Mouse (Mus musculus) lung, embryonic 16.5 days (tissue): ENCODE measurements around the gene Rab12. TPM values are rescaled to one million over a fixed set of nuclear protein-coding genes. Genes with fewer than 3 reads are reported as not detected.

Experiments used
- ATAC-seq: fragments of 200-750 bp; cut with Nextera tagmentation; 2 replicates; pipeline ENCODE4 v1.8.0; 2017; ENCODE audit warnings: low read depth, mild to moderate bottlenecking, moderate library complexity
- H3K27ac ChIP-seq: fragments of 300-500 bp; sonication (generic); 2 replicates; pipeline ENCODE4 v1.5.1; 2014; ENCODE audit warnings: mild to moderate bottlenecking, control low read depth, low read length
- H3K27me3 ChIP-seq: fragments of 300-500 bp; sonication (generic); 2 replicates; pipeline ENCODE4 v1.6.1; 2014; ENCODE audit warnings: low read depth, low read length, mixed read lengths; ENCODE audit not compliant: control insufficient read depth, insufficient read depth
- H3K36me3 ChIP-seq: fragments of 300-500 bp; sonication (generic); 2 replicates; pipeline ENCODE4 v1.6.1; 2014; ENCODE audit warnings: low read length; ENCODE audit not compliant: control insufficient read depth, insufficient read depth
- H3K4me1 ChIP-seq: fragments of 300-500 bp; sonication (generic); replicated peaks from 2 replicates; pipeline ENCODE4 v1.6.1; 2014; ENCODE audit warnings: low read length, mixed read lengths; ENCODE audit not compliant: control insufficient read depth, insufficient read depth
- H3K4me2 ChIP-seq: fragments of 300-500 bp; sonication (generic); 2 replicates; pipeline ENCODE4 v1.6.1; 2014; ENCODE audit warnings: low read depth, low read length, control low read depth
- H3K4me3 ChIP-seq: fragments of 300-500 bp; sonication (generic); 2 replicates; pipeline ENCODE4 v1.5.1; 2014; ENCODE audit warnings: mild to moderate bottlenecking, low read length, control low read depth
- H3K9ac ChIP-seq: fragments of 300-500 bp; sonication (generic); 2 replicates; pipeline ENCODE4 v1.6.1; 2014; ENCODE audit warnings: low read length, control low read depth
- H3K9me3 ChIP-seq: fragments of 300-500 bp; sonication (generic); 2 replicates; pipeline ENCODE4 v1.6.1; 2016; ENCODE audit warnings: low read length; ENCODE audit not compliant: control insufficient read depth
- WGBS: fragments of 180-500 bp; shearing (Covaris S2); extraction: QIAGEN DNeasy Blood & Tissue Kit; methylation state at CpG from one replicate; pipeline ENCODE4 v1.1.7; 2014; 5-methylcytosine and 5-hydroxymethylcytosine counted together
- polyA plus RNA-seq: library from polyadenylated mRNA; unstranded; fragments of >200 nt; fragmentation: Nextera tagmentation; extraction: Ambion mirVana; gene quantifications from 2 replicates; pipeline ENCODE4 v1.2.1, GENCODE M21; 2015

Gene Rab12
- polyA plus RNA-seq, result 20.0 and 27.8 TPM in 2 replicates

DNA sequence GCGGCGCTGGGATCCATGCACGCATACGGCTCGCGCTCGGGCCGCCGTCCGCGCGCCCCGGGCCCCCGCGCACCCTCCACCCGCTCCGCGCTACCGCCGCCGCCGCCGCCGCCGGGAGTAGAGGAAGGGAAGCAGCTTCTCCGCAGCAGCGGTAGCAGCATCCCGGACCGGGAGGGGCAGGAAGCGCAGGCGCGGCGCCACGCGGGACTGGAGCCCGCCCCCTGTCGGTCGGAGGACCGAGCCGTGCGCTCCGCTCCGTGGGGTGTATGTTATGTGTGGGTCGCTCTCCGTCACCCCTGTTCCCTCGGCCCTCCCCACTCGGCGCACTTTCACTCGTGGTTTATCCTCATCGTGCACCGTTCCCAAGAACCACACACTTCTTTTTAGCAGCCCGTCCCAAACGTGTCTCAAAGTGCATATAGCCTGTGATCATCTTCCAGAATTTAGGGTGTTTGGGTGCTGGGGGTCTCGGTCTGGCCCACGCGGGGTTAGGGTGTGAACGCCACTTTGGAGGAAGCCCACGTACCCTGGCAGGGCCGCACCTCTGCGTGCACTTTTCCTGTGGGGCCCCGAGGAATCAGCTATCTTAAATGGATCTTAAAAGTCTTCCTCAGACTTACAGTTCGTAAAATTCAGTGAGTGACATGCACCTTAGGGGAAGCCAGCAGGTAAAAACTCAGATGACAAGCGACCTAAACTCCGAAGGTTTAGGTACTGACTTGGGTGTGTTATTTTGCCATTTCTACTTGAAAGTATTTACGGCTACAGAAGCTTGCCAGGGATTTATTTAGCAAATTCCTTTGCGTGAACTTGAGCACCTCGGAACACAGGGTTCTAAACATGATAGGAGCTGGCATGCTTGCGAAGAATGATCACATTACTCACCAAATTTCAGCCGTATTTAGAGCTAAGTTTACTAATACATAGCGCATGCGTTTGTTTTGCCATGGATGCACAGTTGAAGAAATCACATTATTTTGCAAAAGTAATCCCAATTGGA, at the start of gene Rab12:
Gene Rab12 (minus strand): TSS at position 176 of the 1,000 bp plus-strand sequence.
- Histone ChIP-seq H3K4me1 (peaks cover 17% of the 10 kb centered on the region), H3K27ac (peak within 1 kb of the TSS; percentile 31; the same call in 1 of the 2 replicates), H3K9ac (peak within 1 kb of the TSS; percentile 98), H3K4me3 (peak within 1 kb of the TSS; percentile 100), H3K36me3 (no peaks in the 10 kb centered on the region), H3K9me3 (no peaks in the 10 kb centered on the region), H3K27me3 (no peaks in the 10 kb centered on the region), H3K4me2 (peak within 1 kb of the TSS; percentile 90)
- ATAC-seq, result peak; percentile 92
- WGBS, result 5% methylated on average over 68 of the region's 71 CpGs

DNA sequence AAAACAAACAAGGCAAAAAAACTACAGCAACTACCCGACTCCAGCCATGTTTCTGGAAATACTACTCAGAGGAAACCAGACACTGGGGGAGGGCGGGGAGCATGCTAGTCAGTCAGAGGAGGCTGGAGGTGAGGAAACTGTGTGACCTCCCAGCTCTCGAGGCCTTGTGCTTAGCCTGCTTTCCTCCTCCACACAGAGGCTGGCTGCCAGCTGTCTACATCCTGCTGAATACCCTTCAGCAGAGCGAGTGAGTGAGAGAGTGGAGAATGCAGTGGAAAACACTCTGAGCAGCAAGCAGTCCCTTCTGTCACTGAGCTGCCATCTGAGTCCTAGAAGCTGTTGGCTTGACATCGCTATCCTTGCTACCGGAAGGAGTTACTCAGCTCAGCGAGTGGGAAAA, 44.7 kb upstream of the Rab12 start:
- 26% methylated on average over 7 of the region's 7 CpGs for WGBS
- peak; percentile 95 for ATAC-seq
- H3K27ac ChIP-seq, result peak overlapping the region; percentile 64

DNA sequence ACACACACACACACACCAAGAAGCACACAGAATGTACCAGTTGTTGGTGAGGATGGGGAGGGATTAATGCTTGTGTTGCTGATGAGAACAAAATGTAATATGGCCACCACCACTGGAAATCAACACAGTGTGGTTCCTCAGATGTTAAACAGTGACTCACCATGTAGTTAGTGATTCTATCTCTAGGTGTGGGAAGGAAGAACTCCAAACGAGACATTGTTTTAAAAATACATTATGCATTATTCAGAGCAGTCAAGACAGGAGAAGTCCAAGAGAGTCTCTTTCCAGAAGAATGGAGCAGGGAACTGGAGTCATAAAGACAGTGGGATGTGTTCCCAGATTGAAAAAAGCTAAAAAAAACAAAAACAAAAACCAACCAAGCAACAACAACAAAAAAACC, 44.0 kb upstream of the Rab12 start:
- no peak overlapping the region for H3K9ac ChIP-seq
- H3K4me2 ChIP-seq, result no peak overlapping the region
- H3K9me3 ChIP-seq, result no peaks in the 10 kb centered on the region; the same call in 1 of the 2 replicates
- no peaks in the 10 kb centered on the region for H3K27me3 ChIP-seq
- no peak overlapping the region for H3K4me3 ChIP-seq
- H3K4me1 ChIP-seq, result no peaks in the 10 kb centered on the region
- ATAC-seq, result no peak
- H3K27ac ChIP-seq, result peak overlapping the region; percentile 51
- WGBS, result 41% methylated on average over 1 of the region's 1 CpGs
- no peaks in the 10 kb centered on the region for H3K36me3 ChIP-seq

More for the DNA sequence above, 44.7 kb upstream of the Rab12 start:
- Histone ChIP-seq H3K27me3 (no peaks in the 10 kb centered on the region), H3K4me1 (no peaks in the 10 kb centered on the region), H3K9me3 (no peaks in the 10 kb centered on the region; the same call in 1 of the 2 replicates), H3K36me3 (no peaks in the 10 kb centered on the region), H3K4me3 (no peak overlapping the region), H3K9ac (no peak overlapping the region), H3K4me2 (no peak overlapping the region)

DNA sequence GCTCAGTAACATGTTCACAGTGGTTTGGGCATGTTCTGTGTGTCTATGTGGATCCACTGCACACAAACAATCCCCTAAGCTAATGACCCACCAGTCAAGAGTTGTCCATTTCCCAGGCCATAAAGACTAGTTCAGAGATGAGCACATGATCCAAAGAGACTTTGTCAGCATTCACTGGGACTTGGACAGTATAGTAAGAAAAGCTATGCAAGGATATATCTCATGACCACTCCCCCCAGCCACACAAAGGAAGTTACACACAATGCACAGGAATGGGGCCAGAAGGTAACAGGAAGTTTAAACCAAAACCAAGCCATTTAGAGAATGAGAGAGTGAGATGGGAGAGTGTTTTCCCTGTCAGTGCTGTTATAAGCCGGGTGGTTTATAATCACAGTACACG, 41.9 kb upstream of the Rab12 start:
- Histone ChIP-seq H3K9me3 (no peaks in the 10 kb centered on the region; the same call in 1 of the 2 replicates), H3K27me3 (no peaks in the 10 kb centered on the region), H3K9ac (no peak overlapping the region), H3K4me2 (no peak overlapping the region), H3K27ac (peak overlapping the region; percentile 65; the same call in 1 of the 2 replicates), H3K4me1 (no peaks in the 10 kb centered on the region), H3K36me3 (no peaks in the 10 kb centered on the region), H3K4me3 (no peak overlapping the region)
- peak; percentile 31; the same call in 1 of the 2 replicates for ATAC-seq
- 46% methylated on average over 2 of the region's 2 CpGs for WGBS

GRCm38 (mm10) chr17:66558404-66559317, 39.1 kb upstream of the Rab12 start:
- no peak overlapping the region for H3K4me3 ChIP-seq
- no peaks in the 10 kb centered on the region for H3K27me3 ChIP-seq
- no peak for ATAC-seq
- no peak overlapping the region for H3K27ac ChIP-seq
- WGBS, result 82% methylated on average over 17 of the region's 17 CpGs
- no peak overlapping the region for H3K4me2 ChIP-seq
- H3K36me3 ChIP-seq, result no peaks in the 10 kb centered on the region
- no peaks in the 10 kb centered on the region for H3K9me3 ChIP-seq
- H3K4me1 ChIP-seq, result no peaks in the 10 kb centered on the region
- H3K9ac ChIP-seq, result no peak overlapping the region

GRCm38 (mm10) chr17:66552690-66553089, 33.2 kb upstream of the Rab12 start:
- H3K27me3 ChIP-seq, result no peaks in the 10 kb centered on the region
- ATAC-seq, result no peak

DNA sequence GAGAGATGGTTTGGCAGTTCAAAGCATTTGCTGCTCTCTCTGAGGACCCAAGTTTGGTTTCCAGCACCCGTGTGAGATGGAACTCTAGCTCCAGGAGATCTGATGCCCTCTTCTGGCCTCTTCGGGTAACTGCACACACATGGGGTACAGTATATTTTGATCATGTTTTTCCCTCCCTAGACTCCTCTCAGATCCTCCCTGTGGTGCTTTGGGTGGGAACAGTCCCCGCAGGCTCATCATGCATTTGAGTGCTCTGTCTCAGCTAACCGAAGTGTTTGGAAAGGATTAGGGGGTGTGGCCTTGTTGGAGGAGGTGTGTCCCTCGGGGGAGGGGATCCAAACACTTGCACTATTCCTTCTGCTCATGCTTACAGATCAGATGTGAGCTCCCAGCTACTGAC, 31.0 kb upstream of the Rab12 start:
- Histone ChIP-seq H3K36me3 (no peaks in the 10 kb centered on the region), H3K9ac (no peak overlapping the region), H3K9me3 (no peaks in the 10 kb centered on the region), H3K4me3 (no peak overlapping the region), H3K4me1 (no peaks in the 10 kb centered on the region), H3K4me2 (no peak overlapping the region), H3K27me3 (no peaks in the 10 kb centered on the region), H3K27ac (no peak overlapping the region)
- 80% methylated on average over 5 of the region's 5 CpGs for WGBS
- no peak for ATAC-seq

More at GRCm38 (mm10) chr17:66552690-66553089, 33.2 kb upstream of the Rab12 start:
- Histone ChIP-seq H3K4me2 (no peak overlapping the region), H3K4me1 (no peaks in the 10 kb centered on the region), H3K9ac (no peak overlapping the region), H3K4me3 (no peak overlapping the region), H3K27ac (no peak overlapping the region), H3K9me3 (no peaks in the 10 kb centered on the region), H3K36me3 (no peaks in the 10 kb centered on the region)
- 72% methylated on average over 4 of the region's 4 CpGs for WGBS

DNA sequence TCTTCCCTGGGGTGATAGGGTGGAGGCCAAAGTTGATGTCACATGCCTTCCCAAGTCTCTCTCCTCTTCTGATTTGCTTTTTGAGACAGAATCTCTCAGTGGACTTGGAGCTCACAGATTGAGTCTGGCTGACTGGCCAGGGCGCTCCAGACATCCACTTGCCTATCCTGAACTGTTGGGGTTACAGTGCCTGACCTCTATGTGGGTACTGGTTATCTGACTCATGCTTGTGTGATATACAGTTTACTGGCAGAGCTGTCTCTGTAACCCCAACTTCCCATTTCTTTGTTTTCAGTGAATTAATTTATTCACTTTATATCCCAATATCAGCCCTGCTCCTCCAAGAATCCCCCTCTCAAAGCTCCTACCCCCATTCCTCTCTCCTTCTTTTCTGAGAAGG, 12.8 kb upstream of the Rab12 start:
- H3K27me3 ChIP-seq, result no peaks in the 10 kb centered on the region
- H3K9me3 ChIP-seq, result 0 out of 2 replicates have a peak, but pooled peaks cover 5% of the 10 kb centered on the region
- no peak overlapping the region for H3K9ac ChIP-seq
- no peaks in the 10 kb centered on the region for H3K4me1 ChIP-seq
- no peak overlapping the region for H3K4me3 ChIP-seq
- H3K36me3 ChIP-seq, result no peaks in the 10 kb centered on the region
- no peak overlapping the region for H3K4me2 ChIP-seq
- H3K27ac ChIP-seq, result no peak overlapping the region
- ATAC-seq, result no peak
- WGBS, result 91% methylated on average over 1 of the region's 1 CpGs
